Mouse (Mus musculus) lung, postnatal 0 days (tissue): ENCODE results near the gene Arsa. TPM values are rescaled to one million over a fixed set of nuclear protein-coding genes. Genes with fewer than 3 reads are reported as not detected.

Experiments used
- ATAC-seq: fragments of 200-750 bp; cut with Nextera tagmentation; 2 replicates; pipeline ENCODE4 v1.8.0; 2017; ENCODE audit warnings: moderate library complexity
- DNase-seq: peaks from one replicate; pipeline ENCODE4 v3.0.0-alpha.2; 2016; ENCODE audit warnings: low spot score
- H3K27ac ChIP-seq: fragments of 300-500 bp; sonication (generic); 2 replicates; pipeline ENCODE4 v1.5.1; 2014; ENCODE audit warnings: antibody characterized with exemption, mild to moderate bottlenecking, low read length, mixed read lengths
- H3K27me3 ChIP-seq: fragments of 300-500 bp; sonication (generic); replicated peaks from 2 replicates; pipeline ENCODE4 v1.6.1; 2014; ENCODE audit warnings: low read length, mixed read lengths; ENCODE audit not compliant: insufficient read depth
- H3K36me3 ChIP-seq: fragments of 300-500 bp; sonication (generic); 2 replicates; pipeline ENCODE4 v1.6.1; 2014; ENCODE audit warnings: low read length, mixed read lengths; ENCODE audit not compliant: insufficient read depth
- H3K4me1 ChIP-seq: fragments of 300-500 bp; sonication (generic); 2 replicates; pipeline ENCODE4 v1.6.1; 2014; ENCODE audit warnings: antibody characterized with exemption, low read depth, low read length, mixed read lengths; ENCODE audit not compliant: insufficient read depth
- H3K4me2 ChIP-seq: fragments of 300-500 bp; sonication (generic); replicated peaks from 2 replicates; pipeline ENCODE4 v1.6.1; 2014; ENCODE audit warnings: low read depth, mild to moderate bottlenecking, low read length, moderate library complexity, mixed read lengths
- H3K4me3 ChIP-seq: fragments of 300-500 bp; sonication (generic); 2 replicates; pipeline ENCODE4 v1.5.1; 2014; ENCODE audit warnings: low read depth, low read length
- H3K9ac ChIP-seq: fragments of 300-500 bp; sonication (generic); replicated peaks from 2 replicates; pipeline ENCODE4 v1.6.1; 2014; ENCODE audit warnings: low read depth, mild to moderate bottlenecking
- H3K9me3 ChIP-seq: fragments of 300-500 bp; sonication (generic); 2 replicates; pipeline ENCODE4 v1.6.1; 2016; ENCODE audit warnings: low read length, mixed read lengths
- CTCF ChIP-seq: IDR thresholded peaks from 2 replicates; pipeline ENCODE4 v1.5.1; 2016; ENCODE audit warnings: antibody characterized with exemption, mild to moderate bottlenecking
- EP300 ChIP-seq: IDR thresholded peaks from 2 replicates; pipeline ENCODE4 v1.6.1; 2016; ENCODE audit warnings: antibody characterized with exemption, mild to moderate bottlenecking, control low read depth
- WGBS: fragments of 180-500 bp; shearing (Covaris S2); extraction: QIAGEN DNeasy Blood & Tissue Kit; methylation state at CpG from one replicate; pipeline ENCODE4 v1.1.7; 2014; 5-methylcytosine and 5-hydroxymethylcytosine counted together
- polyA plus RNA-seq: library from polyadenylated mRNA; unstranded; fragments of >200 nt; fragmentation: Nextera tagmentation; extraction: Ambion mirVana; gene quantifications from 2 replicates; pipeline ENCODE4 v1.2.1, GENCODE M21; 2015

The Arsa gene
- polyA plus RNA-seq, 1 experiment from 2014 or later, result 22.4 TPM

DNA sequence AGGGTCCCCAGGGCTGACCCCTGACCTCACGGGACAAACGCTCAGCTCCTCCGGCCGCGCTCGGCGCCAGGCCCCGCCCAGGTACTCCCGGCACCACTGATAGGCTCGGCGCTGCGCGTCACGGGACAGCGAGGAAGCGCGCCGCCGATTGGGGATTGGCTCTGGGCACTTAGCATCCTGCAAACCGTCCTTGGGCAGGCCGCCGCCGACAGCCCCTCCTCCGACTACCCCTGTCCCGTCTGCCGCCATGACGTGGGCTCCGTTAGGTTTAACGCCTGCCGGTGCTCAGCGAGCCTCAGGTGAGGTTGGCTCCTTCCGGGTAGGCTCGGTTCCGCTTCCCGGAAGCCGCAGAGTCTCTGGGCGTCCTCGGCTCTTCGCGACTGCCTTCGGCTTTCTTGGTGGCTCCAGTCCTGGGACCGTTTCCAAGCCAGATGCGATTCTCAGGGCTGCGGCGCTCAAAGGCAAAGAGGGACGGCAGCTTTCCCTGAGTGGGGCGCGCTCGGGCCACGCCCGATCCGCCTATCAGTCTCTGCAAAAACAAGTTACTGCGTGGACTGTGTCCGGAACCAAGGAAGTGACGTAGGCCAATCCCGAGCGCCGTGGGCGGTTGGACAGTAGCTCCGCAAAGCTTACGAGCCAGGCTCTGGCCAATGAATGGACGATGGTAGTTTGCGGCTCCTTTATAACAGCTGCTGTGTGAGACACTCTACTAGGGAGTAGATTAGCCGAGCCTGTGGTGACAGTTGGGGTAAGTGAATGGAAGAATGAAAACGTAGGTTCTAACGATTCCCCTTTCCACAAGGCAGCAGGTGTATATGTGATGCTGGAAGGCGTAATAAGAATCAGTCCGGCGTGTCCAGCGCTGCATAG is 47.6 kb downstream of the Arsa start, which contains the start of the genes C730034F03Rik, Gm44502 and Chkb:
Gene C730034F03Rik, plus strand, starts transcription at position 238 of the 870 bp plus-strand sequence.
Gene Gm44502, minus strand, starts transcription at position 345 of the 870 bp plus-strand sequence.
Gene Chkb, minus strand, starts transcription at position 557 of the 870 bp plus-strand sequence.
- peak; percentile 95 for ATAC-seq

GRCm38 (mm10) chr15:89428821-89429351 is 48.3 kb downstream of the Arsa start:
- ATAC-seq, result peak; percentile 10
- Histone ChIP-seq H3K4me3 (peak overlapping the region; percentile 86), H3K36me3 (0 out of 2 replicates have a peak, but pooled peaks cover 3% of the 10 kb centered on the region), H3K4me1 (peaks cover 6% of the 10 kb centered on the region; the same call in 1 of the 2 replicates), H3K9ac (peak overlapping the region; percentile 95), H3K4me2 (peak overlapping the region; percentile 98), H3K27me3 (no peaks in the 10 kb centered on the region), H3K27ac (peak overlapping the region; percentile 98; the same call in 1 of the 2 replicates), H3K9me3 (no peaks in the 10 kb centered on the region)
- WGBS, result 7% methylated on average over 21 of the region's 22 CpGs
- no peak for DNase-seq
- no peak for TF ChIP-seq CTCF
- TF ChIP-seq EP300, result no peak

More for the DNA sequence above, 47.6 kb downstream of the Arsa start, which contains the start of the genes C730034F03Rik, Gm44502 and Chkb:
- peak; percentile 98 for DNase-seq
- peak within 1 kb of the TSS; percentile 98 for H3K4me2 ChIP-seq
- peak within 1 kb of the TSS; percentile 95 for H3K9ac ChIP-seq
- no peaks in the 10 kb centered on the region for H3K27me3 ChIP-seq
- H3K4me1 ChIP-seq, result peaks cover 6% of the 10 kb centered on the region; the same call in 1 of the 2 replicates
- WGBS, result 3% methylated on average over 60 of the region's 70 CpGs
- H3K9me3 ChIP-seq, result no peaks in the 10 kb centered on the region
- peak within 1 kb of the TSS; percentile 98 for H3K27ac ChIP-seq
- no peak; the same call in 1 of the 2 replicates for TF ChIP-seq EP300
- TF ChIP-seq CTCF, result no peak
- 0 out of 2 replicates have a peak, but pooled peaks cover 3% of the 10 kb centered on the region for H3K36me3 ChIP-seq
- peak within 1 kb of the TSS; percentile 86 for H3K4me3 ChIP-seq

DNA sequence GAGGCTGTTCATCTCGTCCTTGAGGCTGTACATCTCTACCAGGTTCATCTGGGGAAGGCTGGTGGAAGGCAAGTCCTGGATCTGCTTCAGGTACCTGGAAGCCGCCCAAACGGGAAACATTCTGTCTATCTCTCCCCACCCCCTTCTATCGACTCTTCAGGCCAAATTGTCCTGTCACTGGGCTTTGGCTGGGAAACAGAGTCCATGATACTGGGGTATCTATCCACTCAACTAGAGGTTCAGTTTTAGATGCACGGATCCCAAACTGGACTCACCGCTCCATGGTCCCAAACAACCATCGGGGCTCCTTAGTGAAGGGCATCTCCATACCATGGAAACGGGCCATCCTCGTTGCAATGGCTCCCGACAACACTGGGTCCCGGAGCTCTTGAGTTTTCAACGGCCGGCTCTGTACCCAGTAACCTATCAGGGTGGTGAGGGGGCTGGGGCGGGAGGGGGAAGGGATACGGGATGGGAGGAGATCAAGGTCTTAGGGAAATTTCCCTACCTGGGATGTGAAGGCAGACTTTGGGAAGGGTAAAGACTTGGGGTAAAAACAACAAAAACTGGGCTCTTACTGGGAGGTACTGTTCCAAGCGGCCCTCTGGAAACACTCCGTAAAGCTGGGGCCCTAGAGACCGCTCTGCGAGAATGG is 49.0 kb downstream of the Arsa start:
- Histone ChIP-seq H3K4me2 (peak overlapping the region; percentile 98), H3K4me1 (peaks cover 6% of the 10 kb centered on the region; the same call in 1 of the 2 replicates), H3K27ac (no peak overlapping the region), H3K9me3 (no peaks in the 10 kb centered on the region), H3K9ac (no peak overlapping the region), H3K36me3 (0 out of 2 replicates have a peak, but pooled peaks cover 3% of the 10 kb centered on the region), H3K27me3 (no peaks in the 10 kb centered on the region), H3K4me3 (peak overlapping the region; percentile 86; the same call in 1 of the 2 replicates)
- ATAC-seq (no peak), DNase-seq (no peak)
- TF ChIP-seq CTCF (no peak), EP300 (no peak)
- WGBS, result 85% methylated on average over 19 of the region's 19 CpGs

- H3K9ac ChIP-seq, result no peak overlapping the region
- H3K4me3 ChIP-seq, result no peak overlapping the region
- 88% methylated on average over 10 of the region's 10 CpGs for WGBS
- no peak overlapping the region for H3K4me2 ChIP-seq
- H3K27me3 ChIP-seq, result no peaks in the 10 kb centered on the region
- DNase-seq, result no peak
- H3K27ac ChIP-seq, result no peak overlapping the region
- peaks cover 6% of the 10 kb centered on the region; the same call in 1 of the 2 replicates for H3K4me1 ChIP-seq
- ATAC-seq, result no peak
- 0 out of 2 replicates have a peak, but pooled peaks cover 3% of the 10 kb centered on the region for H3K36me3 ChIP-seq
- H3K9me3 ChIP-seq, result no peaks in the 10 kb centered on the region
- TF ChIP-seq CTCF, result no peak
Measured at GRCm38 (mm10) chr15:89426716-89427115, 50.5 kb downstream of the Arsa start.

DNA sequence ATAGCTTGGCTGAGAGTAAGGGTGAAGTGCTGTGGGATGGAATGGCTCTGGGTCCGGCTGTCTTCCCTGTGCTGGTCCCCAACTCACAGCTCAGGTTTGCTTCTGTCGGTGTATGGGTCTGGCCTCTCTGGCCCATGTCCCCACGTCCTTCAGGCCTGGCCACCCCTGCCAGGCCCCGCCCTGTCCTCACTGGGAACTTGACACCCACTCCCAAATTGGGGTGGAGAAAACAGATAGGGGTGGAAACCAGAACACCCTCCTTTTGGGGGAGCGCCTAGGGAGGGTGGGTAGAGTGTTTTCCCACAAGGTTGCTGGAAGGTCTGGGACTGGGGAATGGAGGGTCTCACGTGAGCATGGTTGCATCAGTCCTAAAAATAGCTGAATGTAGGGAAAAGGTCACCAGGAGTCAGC is 51.5 kb downstream of the Arsa start, which contains the start of gene Cpt1b:
Gene Cpt1b, minus strand, starts transcription at position 153 of the 411 bp plus-strand sequence.
- H3K4me3 ChIP-seq, result no peak within 1 kb of the TSS
- no peak for TF ChIP-seq CTCF
- no peak for TF ChIP-seq EP300
- H3K9ac ChIP-seq, result no peak within 1 kb of the TSS
- no peaks in the 10 kb centered on the region for H3K9me3 ChIP-seq
- ATAC-seq (no peak), DNase-seq (peak; percentile 7)
- peaks cover 6% of the 10 kb centered on the region; the same call in 1 of the 2 replicates for H3K4me1 ChIP-seq
- no peaks in the 10 kb centered on the region for H3K27me3 ChIP-seq
- no peak within 1 kb of the TSS for H3K27ac ChIP-seq
- 48% methylated on average over 6 of the region's 6 CpGs for WGBS
- H3K4me2 ChIP-seq, result no peak within 1 kb of the TSS
- H3K36me3 ChIP-seq, result 0 out of 2 replicates have a peak, but pooled peaks cover 3% of the 10 kb centered on the region
